Mouse (Mus musculus) large intestine, adult 2 months (tissue): ENCODE results near the gene Ddah1. TPM values are rescaled to one million over a fixed set of nuclear protein-coding genes. Genes with fewer than 3 reads are reported as not detected.

ENCODE experiments used
- DNase-seq: peaks from one replicate; pipeline ENCODE4 v3.0.0-alpha.2; 2012; ENCODE audit warnings: low read depth, low spot score
- WGBS: fragments of 180-500 bp; shearing (Covaris S2); methylation state at CpG from one replicate; pipeline ENCODE4 v1.1.7; 2018; 5-methylcytosine and 5-hydroxymethylcytosine counted together
- polyA plus RNA-seq: library from polyadenylated mRNA; depleted of rRNA; stranded (reverse); fragments of >200 nt; gene quantifications from 2 replicates; pipeline ENCODE4 v1.2.3, GENCODE M21; 2012

Gene Ddah1
- polyA plus RNA-seq, 1 experiment = 25.1 TPM

DNA sequence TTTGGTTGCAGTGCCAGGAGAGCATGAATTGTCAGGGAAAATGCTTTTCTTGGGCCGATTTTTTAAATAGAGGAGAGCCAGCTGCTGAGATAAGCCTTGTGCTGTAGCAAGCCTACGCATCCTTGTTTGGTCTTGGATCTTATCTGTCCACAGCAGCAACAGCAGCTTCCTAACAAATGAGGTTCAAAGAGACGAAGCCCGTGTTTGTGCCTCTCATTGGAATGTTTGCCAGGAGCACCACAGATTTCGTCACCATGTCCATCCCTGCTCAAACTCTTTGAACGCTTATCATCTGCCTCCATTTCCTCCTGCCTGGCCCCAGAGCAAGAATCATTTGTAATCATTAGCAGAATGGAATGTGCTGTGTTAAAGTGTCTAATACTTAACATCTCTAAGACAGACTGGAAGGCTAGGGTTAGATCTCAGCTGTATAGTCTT lies 40.3 kb downstream of the Ddah1 start:
- WGBS = 28% methylated on average over 6 of the region's 6 CpGs
- no peak for DNase-seq

DNA sequence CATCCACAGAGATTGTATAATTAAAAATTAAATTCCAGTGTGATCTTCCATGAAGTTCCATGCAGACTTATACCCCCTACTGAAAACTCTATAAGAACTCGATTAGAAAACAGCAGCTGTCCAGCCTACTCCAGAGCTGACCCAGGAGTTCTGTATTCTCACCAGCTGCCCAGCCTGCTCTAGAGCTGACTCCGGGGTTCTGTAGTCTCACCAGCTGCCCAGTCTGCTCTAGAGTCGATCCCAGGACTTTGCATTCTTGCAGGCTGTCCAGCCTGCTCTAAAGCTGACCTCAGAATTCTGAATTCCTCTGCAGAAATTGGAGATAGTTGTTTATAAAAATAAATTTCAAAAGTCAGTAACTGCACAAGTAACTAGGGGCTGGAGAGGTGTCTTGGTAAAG lies 40.9 kb downstream of the Ddah1 start:
- WGBS = 42% methylated on average over 3 of the region's 3 CpGs
- DNase-seq = no peak

GRCm38 (mm10) chr3:145802106-145802505 lies 43.6 kb downstream of the Ddah1 start:
- DNase-seq = no peak
- WGBS = 75% methylated on average over 6 of the region's 6 CpGs

DNA sequence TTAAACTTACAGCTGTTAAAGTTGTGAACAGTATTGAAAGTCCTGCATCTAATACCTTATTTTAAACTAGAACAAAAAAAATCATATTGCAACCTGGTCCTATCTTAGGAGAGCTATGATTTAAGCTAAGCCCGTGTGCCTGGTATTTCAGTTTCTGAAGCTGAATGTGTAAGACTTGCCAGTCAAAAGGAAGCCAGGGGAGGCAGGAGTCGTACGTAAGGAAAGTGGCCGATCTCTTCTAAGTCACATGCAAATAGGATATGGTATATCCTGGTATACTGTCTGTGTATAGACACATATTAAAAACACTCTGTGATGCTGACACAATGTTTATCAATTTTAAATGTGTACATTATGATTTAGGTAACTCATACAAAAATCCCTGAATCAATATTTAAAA lies 47.4 kb downstream of the Ddah1 start:
- DNase-seq = no peak
- WGBS = 85% methylated on average over 4 of the region's 4 CpGs

DNA sequence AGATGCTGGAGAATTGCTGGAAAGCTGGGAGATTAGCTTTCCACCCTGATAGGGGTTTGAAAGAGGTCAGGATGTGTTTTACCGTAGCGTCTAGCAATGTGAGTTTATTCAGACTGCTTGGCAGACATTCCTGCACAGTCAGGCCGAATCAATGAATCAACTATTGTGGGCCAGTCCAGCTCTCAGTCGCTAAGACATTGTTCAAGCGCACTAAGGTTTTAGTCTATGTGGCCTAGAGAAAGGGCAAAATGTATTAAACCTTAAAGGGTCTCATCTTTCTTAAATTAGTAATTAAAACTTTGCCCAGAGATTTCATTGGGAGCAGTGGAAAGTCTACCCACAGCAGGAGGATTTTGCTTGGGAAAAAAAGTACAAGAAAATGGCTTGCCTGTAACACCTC lies 48.0 kb downstream of the Ddah1 start:
- no peak for DNase-seq
- 52% methylated on average over 5 of the region's 5 CpGs for WGBS

DNA sequence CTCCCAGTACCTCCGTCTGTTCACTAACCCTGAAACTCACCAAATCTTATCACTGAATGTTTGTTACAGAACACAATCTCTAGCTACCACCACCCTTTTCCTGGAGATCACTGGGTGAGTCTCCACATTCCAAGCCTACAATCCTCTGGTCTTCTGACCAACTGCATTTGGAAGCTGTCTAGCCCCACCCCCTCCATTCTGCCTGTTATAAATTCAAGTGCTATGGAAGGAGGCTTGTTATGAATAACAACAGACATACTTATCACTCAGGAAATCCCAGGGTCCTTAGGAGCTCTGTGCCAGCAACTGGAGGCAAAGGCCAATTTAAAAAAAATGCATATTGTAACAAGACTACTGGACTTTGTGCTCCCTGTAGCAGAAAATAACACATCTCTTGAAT lies 58.3 kb downstream of the Ddah1 start:
- no peak for DNase-seq

GRCm38 (mm10) chr3:145817276-145817675 lies 58.8 kb downstream of the Ddah1 start:
- 53% methylated on average over 6 of the region's 6 CpGs for WGBS
- no peak for DNase-seq

More for the DNA sequence above, 58.3 kb downstream of the Ddah1 start:
- 33% methylated on average over 1 of the region's 1 CpGs for WGBS

GRCm38 (mm10) chr3:145820439-145820838 lies 62.0 kb downstream of the Ddah1 start:
- WGBS = 15% methylated on average over 2 of the region's 2 CpGs
- no peak for DNase-seq

DNA sequence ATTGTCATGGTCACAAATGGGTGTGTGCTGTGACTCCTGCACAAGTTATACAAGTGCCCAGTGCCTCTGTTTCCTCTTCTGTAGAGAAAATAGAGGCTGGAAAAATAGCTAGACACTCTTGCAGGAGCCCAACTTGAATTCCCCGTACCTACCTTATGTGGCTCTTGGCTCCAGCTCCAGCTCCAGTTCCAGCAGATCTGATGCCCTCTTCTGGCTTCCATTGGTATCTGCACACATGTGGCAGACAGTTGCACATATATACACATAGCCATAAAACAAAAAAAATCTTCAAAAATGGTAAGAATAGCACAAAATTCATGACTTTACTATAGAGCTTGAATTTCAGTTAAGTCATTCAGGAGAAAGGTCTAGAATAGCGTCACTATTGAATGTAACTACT lies 62.5 kb downstream of the Ddah1 start:
- no peak for DNase-seq
- WGBS = 94% methylated on average over 2 of the region's 2 CpGs

DNA sequence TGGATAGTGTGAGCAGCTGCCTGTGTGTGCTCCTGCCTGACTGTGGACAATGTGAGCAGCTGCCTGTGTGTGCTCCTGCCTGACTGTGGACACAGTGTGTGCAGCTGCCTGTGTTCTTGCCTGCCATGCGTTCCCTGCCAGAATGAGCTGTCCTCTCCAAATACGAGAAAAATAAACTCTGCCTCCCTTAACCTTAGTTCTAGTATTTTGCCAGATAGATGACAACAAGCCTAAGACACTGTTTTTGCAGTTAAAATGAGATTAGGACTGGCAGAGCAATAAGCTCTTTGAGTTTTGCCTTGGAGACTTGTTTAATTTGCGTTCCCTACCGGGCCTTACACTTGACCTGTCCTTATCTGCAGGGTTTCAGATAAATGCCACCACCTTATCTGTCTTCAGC lies 63.7 kb downstream of the Ddah1 start:
- 85% methylated on average over 4 of the region's 4 CpGs for WGBS
- DNase-seq = no peak

GRCm38 (mm10) chr3:145823661-145824060 lies 65.2 kb downstream of the Ddah1 start:
- WGBS = 76% methylated on average over 4 of the region's 4 CpGs
- DNase-seq = no peak

- DNase-seq = no peak
- 81% methylated on average over 11 of the region's 11 CpGs for WGBS
Measured at GRCm38 (mm10) chr3:145825416-145826055, 67.1 kb downstream of the Ddah1 start.

GRCm38 (mm10) chr3:145827191-145828045 lies 68.9 kb downstream of the Ddah1 start:
- DNase-seq = no peak
- 53% methylated on average over 18 of the region's 18 CpGs for WGBS

GRCm38 (mm10) chr3:145828906-145829305 lies 70.4 kb downstream of the Ddah1 start:
- no peak for DNase-seq
- 83% methylated on average over 5 of the region's 5 CpGs for WGBS

DNA sequence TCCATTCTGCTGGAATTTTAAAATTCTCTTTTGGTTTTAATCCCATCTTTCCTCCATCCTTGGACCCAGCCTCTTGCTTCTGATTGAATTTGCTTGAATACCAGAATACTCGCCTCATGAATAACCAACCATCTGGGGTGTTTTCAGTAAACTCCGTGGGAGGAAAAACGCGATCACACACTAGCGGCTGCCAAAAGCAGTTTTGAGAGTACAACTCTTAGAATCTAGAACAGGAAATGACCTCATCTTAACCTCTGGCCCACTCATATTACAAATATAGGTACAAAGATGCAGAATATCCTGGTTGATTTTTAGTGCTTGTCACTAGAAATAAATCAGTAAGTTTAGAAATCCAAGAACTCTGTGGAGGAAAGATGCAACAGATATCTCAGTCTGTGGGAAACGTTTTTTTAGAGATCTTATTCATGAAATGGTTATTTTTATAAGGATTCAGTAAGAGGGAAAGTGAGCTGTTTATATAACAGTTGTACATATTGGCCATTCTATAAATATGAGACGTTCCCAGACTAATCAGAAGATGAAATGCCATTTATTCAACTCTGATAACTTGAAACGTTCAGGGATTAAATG lies 75.6 kb downstream of the Ddah1 start:
- WGBS = 50% methylated on average over 8 of the region's 8 CpGs

DNA sequence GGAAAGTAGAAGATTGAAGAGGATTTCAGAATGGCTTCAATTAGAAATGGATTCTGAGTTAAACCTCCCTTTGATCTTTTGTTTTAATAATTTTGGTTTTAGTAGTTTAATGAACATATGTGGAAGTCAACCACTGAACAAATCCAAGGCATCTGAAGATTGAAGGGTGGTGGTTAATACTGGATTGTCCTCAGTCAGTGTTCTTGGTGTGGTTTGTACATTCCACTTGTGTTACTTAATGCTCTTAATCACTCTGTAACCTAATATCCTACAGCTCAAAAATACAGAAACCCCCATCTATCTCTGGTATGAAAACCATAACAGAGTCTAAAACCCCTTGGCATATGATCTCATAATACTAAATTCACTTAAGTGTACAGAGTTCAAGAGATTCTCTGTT lies 79.8 kb downstream of the Ddah1 start:
- DNase-seq = no peak

More for the DNA sequence above, 75.6 kb downstream of the Ddah1 start:
- DNase-seq = no peak

DNA sequence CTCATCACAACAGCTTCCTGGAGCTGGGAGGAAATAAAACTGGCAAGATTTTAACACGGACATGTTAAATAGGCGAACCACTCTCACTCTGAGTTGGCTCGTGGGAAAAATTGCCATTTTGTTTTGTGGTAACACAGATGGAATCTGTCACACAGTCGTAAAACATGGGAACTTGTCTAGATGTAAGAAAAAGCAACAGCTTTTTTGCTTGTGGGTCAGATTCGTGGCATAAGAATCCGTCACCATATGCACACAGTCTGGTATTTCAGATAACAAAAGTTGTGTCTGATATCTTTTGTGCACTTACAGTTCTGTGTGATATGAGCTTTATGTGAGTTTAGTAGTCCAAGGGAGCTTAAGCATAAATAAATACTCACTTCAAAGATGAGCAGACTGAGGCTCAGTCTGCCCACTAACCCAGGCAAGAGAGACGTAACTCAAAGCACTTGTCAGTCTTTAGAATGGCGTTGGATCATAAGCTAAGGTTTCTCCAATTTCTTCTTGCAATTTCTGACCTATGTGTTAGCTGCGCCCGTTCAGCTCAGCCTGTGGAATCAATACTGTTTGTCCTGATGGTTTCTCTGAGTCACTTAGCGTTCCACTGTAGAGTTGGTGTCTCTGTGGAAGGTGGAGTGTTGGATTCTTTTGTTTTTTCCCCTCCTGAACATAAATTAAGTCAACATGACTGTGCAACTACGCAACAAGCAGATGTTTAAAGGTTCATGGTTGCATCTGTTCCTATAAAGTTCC lies 83.7 kb downstream of the Ddah1 start:
- no peak for DNase-seq

GRCm38 (mm10) chr3:145843836-145844235 lies 85.4 kb downstream of the Ddah1 start:
- no peak for DNase-seq
- WGBS = 86% methylated on average over 3 of the region's 3 CpGs

More for the DNA sequence above, 83.7 kb downstream of the Ddah1 start:
- whole genome bisulfite sequencing = 76% methylated on average over 12 of the region's 12 CpGs

DNA sequence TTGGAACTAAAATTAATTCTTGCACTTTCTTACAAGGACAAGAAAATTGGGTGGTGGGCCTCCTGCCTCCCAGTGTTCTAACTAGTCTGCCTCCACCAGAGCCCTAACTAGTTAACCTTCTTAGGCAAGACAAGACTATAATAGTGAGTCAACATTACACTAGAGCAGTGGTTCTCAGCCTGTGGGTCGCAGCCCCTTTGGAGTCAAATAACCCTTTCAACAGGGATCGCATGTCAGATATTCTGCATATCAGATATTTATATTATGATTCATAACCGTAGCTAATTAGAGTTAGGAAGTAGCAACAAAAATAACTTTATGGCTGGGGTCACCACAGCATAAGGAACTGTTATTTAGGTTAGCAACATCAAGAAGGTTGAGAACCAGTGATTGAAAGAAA lies 86.4 kb downstream of the Ddah1 start:
- WGBS = 92% methylated on average over 3 of the region's 3 CpGs
- no peak for DNase-seq

GRCm38 (mm10) chr3:145846255-145846654 lies 87.8 kb downstream of the Ddah1 start:
- no peak for DNase-seq

More at GRCm38 (mm10) chr3:145846255-145846654, 87.8 kb downstream of the Ddah1 start:
- WGBS = 81% methylated on average over 2 of the region's 2 CpGs
